Mouse (Mus musculus): ENCODE data around the gene Cdc34b.

- TF ChIP-seq GATA2 (IDR thresholded peaks at IDR 0.05; ENCODE audit: borderline replicate concordance, low read depth, low read length) = no peak
- TF ChIP-seq CTCF (IDR thresholded peaks at IDR 0.05; ENCODE audit: low read depth, low read length) = no peak
These were observed 14.3 kb upstream of the Cdc34b start for GRCm38 (mm10) chr11:94727306-94727705.

All from G1E (cell line).